In the genomic region with DNA sequence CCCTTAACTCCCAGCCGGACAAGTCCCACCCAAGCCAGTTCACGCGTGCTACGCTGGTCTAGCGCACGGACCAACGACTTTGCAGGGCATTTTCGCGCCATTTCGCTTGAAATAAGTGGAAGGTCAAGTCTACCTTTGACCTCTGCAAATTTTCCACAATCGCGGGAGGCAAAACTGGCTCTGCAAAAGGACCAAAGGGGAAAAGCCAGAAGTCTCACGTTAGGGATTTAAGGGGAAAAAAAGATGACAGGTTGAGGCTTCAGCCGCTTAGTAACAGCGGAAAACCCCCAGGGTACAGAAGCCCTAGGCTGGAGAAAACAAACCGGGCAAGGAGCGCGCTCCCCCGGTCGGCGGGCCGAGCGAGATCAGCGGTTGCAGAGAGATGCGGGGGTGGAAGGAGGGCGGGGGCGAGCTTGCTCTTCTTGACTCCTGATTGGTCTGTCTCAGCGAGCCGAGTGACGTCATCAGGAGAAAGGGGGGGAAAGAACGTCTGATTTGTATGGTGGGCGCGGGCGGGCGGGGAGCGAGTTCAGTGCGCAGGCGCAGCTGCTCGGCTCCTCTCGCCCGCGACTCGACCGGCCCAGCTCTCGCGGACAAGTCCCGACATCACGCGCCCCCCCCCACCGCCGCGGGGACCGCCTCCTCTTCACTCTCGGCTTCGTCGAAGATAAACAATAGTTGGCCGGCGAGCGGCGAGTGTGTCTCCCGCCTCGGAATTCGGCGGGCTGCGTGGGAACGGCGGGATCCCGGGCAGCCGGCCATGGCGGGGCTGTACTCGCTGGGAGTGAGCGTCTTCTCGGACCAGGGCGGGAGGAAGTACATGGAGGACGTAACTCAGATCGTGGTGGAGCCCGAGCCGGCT, we compare ENCODE assay signal across 8 mouse cellular contexts. TPM values are rescaled to one million over a fixed set of nuclear protein-coding genes. Genes with fewer than 3 reads are reported as not detected.
DNase-seq lines count a peak whose midpoint lies in the region; ATAC-seq and TF ChIP-seq lines count a peak whose summit lies in the region.

TSS of gene Ppm1d (plus strand) at position 532 of the 862 bp plus-strand sequence.

- H3K4me2 ChIP-seq in lung, postnatal 0 days (replicated peaks; ENCODE audit: low read depth, low read length) = peak within 1 kb of the TSS; percentile 73

- peak within 1 kb of the TSS; percentile 97 for H3K27ac ChIP-seq in hindbrain, embryonic 10.5 days
- peak within 1 kb of the TSS; percentile 98 for H3K27ac ChIP-seq in lung, postnatal 0 days (ENCODE audit: low read length)

- peaks cover 21% of the 10 kb centered on the region for H3K36me3 ChIP-seq in hindbrain, embryonic 10.5 days
- no peaks in the 10 kb centered on the region for H3K36me3 ChIP-seq in lung, postnatal 0 days (ENCODE audit: insufficient read depth, low read length)

- peak within 1 kb of the TSS; percentile 97 for H3K9ac ChIP-seq in lung, postnatal 0 days (replicated peaks; ENCODE audit: low read depth)

- peaks cover 23% of the 10 kb centered on the region for H3K4me1 ChIP-seq in hindbrain, embryonic 10.5 days (replicated peaks)
- peaks cover 9% of the 10 kb centered on the region; the same call in 1 of the 2 replicates for H3K4me1 ChIP-seq in lung, postnatal 0 days (ENCODE audit: insufficient read depth, low read depth, low read length)

- H3K4me3 ChIP-seq in hindbrain, embryonic 10.5 days = peak within 1 kb of the TSS; percentile 95
- peak within 1 kb of the TSS; percentile 97 for H3K4me3 ChIP-seq in lung, postnatal 0 days (ENCODE audit: low read depth, low read length)

- 0 out of 2 replicates have a peak, but pooled peaks have one; percentile 22 for TF ChIP-seq EP300 in lung, postnatal 0 days (IDR thresholded peaks at IDR 0.05)

- peak; percentile 15 for TF ChIP-seq CTCF in lung, postnatal 0 days (IDR thresholded peaks at IDR 0.05)

- no peaks in the 10 kb centered on the region for H3K27me3 ChIP-seq in hindbrain, embryonic 10.5 days (ENCODE audit: insufficient read depth, poor library complexity, severe bottlenecking)
- H3K27me3 ChIP-seq in lung, postnatal 0 days (replicated peaks; ENCODE audit: insufficient read depth, low read length) = no peaks in the 10 kb centered on the region

- 0 out of 2 replicates have a peak, but pooled peaks cover 2% of the 10 kb centered on the region for H3K9me3 ChIP-seq in hindbrain, embryonic 10.5 days
- H3K9me3 ChIP-seq in lung, postnatal 0 days (ENCODE audit: low read length) = no peaks in the 10 kb centered on the region

- under 1% methylated on average over 78 of the region's 78 CpGs for WGBS in hindbrain, embryonic 10.5 days
- WGBS in lung, postnatal 0 days = under 1% methylated on average over 78 of the region's 78 CpGs

- DNase-seq in MN1 (ENCODE audit: low spot score) = peak; percentile 98
- DNase-seq in cerebellum, adult 9-10 months = peak; percentile 99
- DNase-seq in hindbrain, embryonic 10.5 days (ENCODE audit: low spot score) = peak; percentile 99
- peak; percentile 98 for DNase-seq in layer of hippocampus, adult 9-11 months
- DNase-seq in lung, postnatal 0 days (ENCODE audit: low spot score) = peak; percentile 99
- peak; percentile 95 for DNase-seq in ovary, postnatal 14 days (ENCODE audit: low spot score)
- peak; percentile 99 for DNase-seq in thymus, postnatal 14 days

- ATAC-seq in frontal cortex, adult (ENCODE audit: low TSS enrichment) = peak; percentile 88
- ATAC-seq in lung, postnatal 0 days = peak; percentile 96

RNA-seq across cellular contexts. Expression of gene Ppm1d, which starts in this region (rescaled TPM):
- 22.6 and 25.0 TPM in 2 replicates for polyA plus RNA-seq in hindbrain, embryonic 10.5 days (2016; fragmentation: Nextera tagmentation; extraction: Ambion mirVana)
- 12.6 and 13.3 TPM in 2 replicates for polyA plus RNA-seq in lung, postnatal 0 days (2015; fragmentation: Nextera tagmentation; extraction: Ambion mirVana)

Comparison
In these comparisons a context has a peak if more than half of its experiments do, and no peak if none do; other contexts are left out.
1. Peak in every context shown above with its lines: DNase-seq, ATAC-seq, H3K4me3 ChIP-seq and H3K27ac ChIP-seq.